Mouse (Mus musculus) lung, embryonic 16.5 days (tissue): ENCODE measurements around the gene E330009J07Rik. TPM values are rescaled to one million over a fixed set of nuclear protein-coding genes. Genes with fewer than 3 reads are reported as not detected.
A peak's percentile ranks its signal among the peaks of the same experiment; 100 is the strongest.

Experiments used
- ATAC-seq: fragments of 200-750 bp; cut with Nextera tagmentation; 2 replicates; pipeline ENCODE4 v1.8.0; 2017; ENCODE audit warnings: low read depth, mild to moderate bottlenecking, moderate library complexity
- H3K27ac ChIP-seq: fragments of 300-500 bp; sonication (generic); 2 replicates; pipeline ENCODE4 v1.5.1; 2014; ENCODE audit warnings: mild to moderate bottlenecking, control low read depth, low read length
- H3K27me3 ChIP-seq: fragments of 300-500 bp; sonication (generic); 2 replicates; pipeline ENCODE4 v1.6.1; 2014; ENCODE audit warnings: low read depth, low read length, mixed read lengths; ENCODE audit not compliant: control insufficient read depth, insufficient read depth
- H3K36me3 ChIP-seq: fragments of 300-500 bp; sonication (generic); 2 replicates; pipeline ENCODE4 v1.6.1; 2014; ENCODE audit warnings: low read length; ENCODE audit not compliant: control insufficient read depth, insufficient read depth
- H3K4me1 ChIP-seq: fragments of 300-500 bp; sonication (generic); replicated peaks from 2 replicates; pipeline ENCODE4 v1.6.1; 2014; ENCODE audit warnings: low read length, mixed read lengths; ENCODE audit not compliant: control insufficient read depth, insufficient read depth
- H3K4me2 ChIP-seq: fragments of 300-500 bp; sonication (generic); 2 replicates; pipeline ENCODE4 v1.6.1; 2014; ENCODE audit warnings: low read depth, low read length, control low read depth
- H3K4me3 ChIP-seq: fragments of 300-500 bp; sonication (generic); 2 replicates; pipeline ENCODE4 v1.5.1; 2014; ENCODE audit warnings: mild to moderate bottlenecking, low read length, control low read depth
- H3K9ac ChIP-seq: fragments of 300-500 bp; sonication (generic); 2 replicates; pipeline ENCODE4 v1.6.1; 2014; ENCODE audit warnings: low read length, control low read depth
- H3K9me3 ChIP-seq: fragments of 300-500 bp; sonication (generic); 2 replicates; pipeline ENCODE4 v1.6.1; 2016; ENCODE audit warnings: low read length; ENCODE audit not compliant: control insufficient read depth
- WGBS: fragments of 180-500 bp; shearing (Covaris S2); extraction: QIAGEN DNeasy Blood & Tissue Kit; methylation state at CpG from one replicate; pipeline ENCODE4 v1.1.7; 2014; 5-methylcytosine and 5-hydroxymethylcytosine counted together
- polyA plus RNA-seq: library from polyadenylated mRNA; unstranded; fragments of >200 nt; fragmentation: Nextera tagmentation; extraction: Ambion mirVana; gene quantifications from 2 replicates; pipeline ENCODE4 v1.2.1, GENCODE M21; 2015

E330009J07Rik gene
- polyA plus RNA-seq, 1 experiment from 2014 or later: 9.6 TPM

GRCm38 (mm10) chr6:40418386-40418785 is 17.5 kb downstream of the E330009J07Rik start:
- H3K36me3 ChIP-seq: 0 out of 2 replicates have a peak, but pooled peaks cover 3% of the 10 kb centered on the region
- no peak overlapping the region for H3K4me3 ChIP-seq
- 91% methylated on average over 4 of the region's 4 CpGs for WGBS
- ATAC-seq: no peak
- H3K4me2 ChIP-seq: no peak overlapping the region
- no peak overlapping the region for H3K9ac ChIP-seq
- H3K4me1 ChIP-seq: no peaks in the 10 kb centered on the region
- no peaks in the 10 kb centered on the region for H3K9me3 ChIP-seq
- no peaks in the 10 kb centered on the region for H3K27me3 ChIP-seq
- no peak overlapping the region for H3K27ac ChIP-seq

- Histone ChIP-seq H3K4me1 (no peaks in the 10 kb centered on the region), H3K27ac (no peak overlapping the region), H3K4me2 (no peak overlapping the region), H3K36me3 (no peaks in the 10 kb centered on the region), H3K27me3 (no peaks in the 10 kb centered on the region), H3K4me3 (no peak overlapping the region), H3K9me3 (no peaks in the 10 kb centered on the region), H3K9ac (no peak overlapping the region)
- 81% methylated on average over 5 of the region's 5 CpGs for WGBS
- no peak for ATAC-seq
These were observed 20.1 kb downstream of the E330009J07Rik start for GRCm38 (mm10) chr6:40415799-40416198.

DNA sequence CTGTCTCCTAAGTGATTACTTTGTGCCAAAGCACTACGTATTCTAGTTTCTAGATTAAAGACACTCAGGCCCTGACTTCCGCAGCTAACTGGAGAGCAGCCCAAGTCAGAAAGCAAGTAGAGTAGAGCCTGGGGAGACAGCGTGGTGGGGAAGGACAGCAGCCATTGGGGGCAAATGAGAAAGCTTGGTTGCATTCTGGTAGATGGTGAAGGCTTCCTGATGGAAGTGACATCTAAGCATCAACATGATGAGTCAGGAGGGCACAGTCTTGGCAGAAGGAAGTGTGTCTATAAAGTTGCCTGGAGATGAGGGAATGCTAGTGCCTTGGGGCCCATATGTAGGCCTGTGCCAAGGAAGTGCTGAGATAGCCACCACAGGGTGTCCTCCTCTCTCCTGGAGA is 22.4 kb downstream of the E330009J07Rik start:
- WGBS: 96% methylated on average over 3 of the region's 3 CpGs
- Histone ChIP-seq H3K9me3 (no peaks in the 10 kb centered on the region), H3K4me1 (no peaks in the 10 kb centered on the region), H3K4me3 (no peak overlapping the region), H3K9ac (no peak overlapping the region), H3K4me2 (no peak overlapping the region), H3K27ac (no peak overlapping the region), H3K36me3 (no peaks in the 10 kb centered on the region), H3K27me3 (no peaks in the 10 kb centered on the region)
- no peak for ATAC-seq

DNA sequence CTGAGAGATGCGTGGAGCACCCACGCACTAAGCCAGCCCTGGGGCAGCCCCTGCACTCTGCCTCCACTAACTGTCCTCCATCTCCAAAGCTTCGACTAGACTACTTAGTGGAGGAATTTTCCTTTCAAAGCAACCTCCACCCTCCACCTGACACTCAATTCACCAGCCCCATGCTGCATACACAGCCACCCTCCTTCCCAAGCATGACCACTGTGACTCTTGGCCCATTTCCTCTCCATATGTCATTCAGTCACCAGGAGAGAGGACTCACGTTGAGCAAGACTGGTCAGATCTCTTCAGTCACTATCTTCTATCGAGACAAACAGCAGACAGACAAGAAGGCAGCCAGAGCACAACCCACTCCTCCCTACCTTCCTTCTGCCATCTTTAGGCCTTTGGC is 22.9 kb downstream of the E330009J07Rik start:
- H3K4me2 ChIP-seq: no peak overlapping the region
- no peak overlapping the region for H3K9ac ChIP-seq
- no peak overlapping the region for H3K27ac ChIP-seq
- H3K4me3 ChIP-seq: no peak overlapping the region
- no peaks in the 10 kb centered on the region for H3K4me1 ChIP-seq
- no peak for ATAC-seq
- H3K9me3 ChIP-seq: no peaks in the 10 kb centered on the region
- no peaks in the 10 kb centered on the region for H3K27me3 ChIP-seq
- 78% methylated on average over 5 of the region's 5 CpGs for WGBS
- H3K36me3 ChIP-seq: no peaks in the 10 kb centered on the region; the same call in 1 of the 2 replicates

- no peak for ATAC-seq
- WGBS: 84% methylated on average over 3 of the region's 3 CpGs
These were observed 24.9 kb downstream of the E330009J07Rik start for GRCm38 (mm10) chr6:40411085-40411484.

DNA sequence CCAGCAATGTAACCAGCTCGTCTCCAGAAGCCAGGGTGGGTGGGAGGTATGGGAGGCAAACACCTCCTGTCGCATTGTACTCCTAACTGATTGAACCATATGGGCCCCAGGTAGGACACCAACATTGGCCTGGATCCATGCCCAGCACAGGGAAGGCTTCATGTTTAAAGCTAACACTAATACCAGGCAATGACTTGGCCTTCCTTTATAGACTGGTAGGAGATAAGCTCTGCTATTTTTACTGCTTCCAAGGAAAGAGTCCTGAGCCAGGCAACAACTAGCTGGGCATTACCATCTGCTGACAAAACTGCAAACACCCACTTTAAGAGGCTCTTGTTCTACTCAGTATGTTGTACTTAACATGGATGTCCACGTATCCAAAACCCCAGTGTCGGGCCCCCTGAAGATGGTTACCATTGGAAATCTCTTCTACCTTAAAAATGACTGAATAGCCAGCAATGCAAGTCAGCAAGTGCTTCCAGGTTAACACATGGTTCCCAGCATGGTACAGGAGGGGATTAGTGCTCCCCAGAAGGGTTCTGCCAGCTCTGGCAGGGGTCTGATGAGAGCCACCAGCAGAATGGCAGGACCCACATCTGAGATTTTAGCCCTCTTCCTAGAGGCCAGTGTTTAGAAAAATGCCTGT is 32.2 kb downstream of the E330009J07Rik start:
- H3K4me3 ChIP-seq: no peak overlapping the region
- no peak for ATAC-seq
- H3K9ac ChIP-seq: no peak overlapping the region
- H3K4me1 ChIP-seq: no peaks in the 10 kb centered on the region
- H3K4me2 ChIP-seq: no peak overlapping the region
- no peak overlapping the region for H3K27ac ChIP-seq
- peaks cover 22% of the 10 kb centered on the region for H3K36me3 ChIP-seq
- no peaks in the 10 kb centered on the region for H3K9me3 ChIP-seq
- H3K27me3 ChIP-seq: no peaks in the 10 kb centered on the region
- 83% methylated on average over 4 of the region's 4 CpGs for WGBS

More at GRCm38 (mm10) chr6:40411085-40411484, 24.9 kb downstream of the E330009J07Rik start:
- Histone ChIP-seq H3K9me3 (no peaks in the 10 kb centered on the region), H3K36me3 (peaks cover 8% of the 10 kb centered on the region), H3K27me3 (no peaks in the 10 kb centered on the region), H3K27ac (no peak overlapping the region), H3K4me2 (no peak overlapping the region), H3K4me1 (no peaks in the 10 kb centered on the region), H3K4me3 (no peak overlapping the region), H3K9ac (no peak overlapping the region)

DNA sequence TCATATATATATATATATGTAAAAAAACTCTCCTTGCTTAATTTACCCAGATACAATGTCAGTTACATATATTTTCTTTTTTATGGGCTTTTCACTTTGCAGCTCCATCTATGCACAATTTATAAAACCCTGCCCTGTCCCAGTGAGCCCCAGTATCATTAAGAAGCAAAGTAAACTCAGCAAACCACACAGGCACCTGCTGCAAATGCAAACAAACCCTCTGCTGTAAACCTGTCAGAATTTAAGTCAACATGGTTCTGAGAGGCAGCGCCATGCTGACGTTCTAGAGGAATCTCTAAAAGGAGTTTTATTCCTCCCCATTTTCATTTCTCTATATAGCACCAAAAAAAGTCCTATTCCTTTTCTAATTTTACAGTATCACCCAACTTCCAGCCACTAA is 33.9 kb downstream of the E330009J07Rik start:
- H3K4me2 ChIP-seq: no peak overlapping the region
- H3K4me1 ChIP-seq: no peaks in the 10 kb centered on the region
- H3K27me3 ChIP-seq: no peaks in the 10 kb centered on the region
- H3K9ac ChIP-seq: no peak overlapping the region
- ATAC-seq: no peak
- WGBS: 56% methylated on average over 2 of the region's 2 CpGs
- H3K4me3 ChIP-seq: no peak overlapping the region
- no peak overlapping the region for H3K27ac ChIP-seq
- H3K9me3 ChIP-seq: no peaks in the 10 kb centered on the region
- peaks cover 28% of the 10 kb centered on the region for H3K36me3 ChIP-seq

GRCm38 (mm10) chr6:40393213-40393612 is 42.7 kb downstream of the E330009J07Rik start:
- Histone ChIP-seq H3K4me2 (no peak overlapping the region), H3K27ac (no peak overlapping the region), H3K9me3 (no peaks in the 10 kb centered on the region), H3K4me3 (no peak overlapping the region), H3K36me3 (peaks cover 11% of the 10 kb centered on the region), H3K9ac (no peak overlapping the region), H3K4me1 (no peaks in the 10 kb centered on the region), H3K27me3 (no peaks in the 10 kb centered on the region)
- 25% methylated on average over 3 of the region's 3 CpGs for WGBS
- peak; percentile 98 for ATAC-seq

DNA sequence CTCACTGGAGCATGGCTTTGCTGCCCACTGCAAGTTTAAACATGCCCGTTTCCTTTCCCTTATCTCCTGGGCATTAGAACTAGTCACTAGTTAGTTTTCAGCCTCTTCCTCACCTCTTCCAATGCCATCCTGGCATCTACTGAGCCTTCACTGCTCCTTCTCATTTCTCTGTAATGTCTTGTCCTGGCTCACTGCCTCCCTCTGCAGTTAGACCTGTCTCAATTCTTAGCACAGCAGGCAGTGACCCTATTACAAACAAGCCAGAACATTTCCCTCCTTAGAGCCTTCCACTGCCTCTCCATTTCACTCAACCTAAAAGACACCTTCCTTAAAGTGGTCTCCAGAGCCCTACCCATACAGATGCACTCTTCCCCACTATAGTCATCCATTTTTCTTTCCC is 45.0 kb downstream of the E330009J07Rik start:
- no peak overlapping the region for H3K4me2 ChIP-seq
- no peaks in the 10 kb centered on the region for H3K4me1 ChIP-seq
- no peak overlapping the region for H3K4me3 ChIP-seq
- ATAC-seq: no peak
- no peaks in the 10 kb centered on the region for H3K9me3 ChIP-seq
- no peaks in the 10 kb centered on the region for H3K27me3 ChIP-seq
- 76% methylated on average over 1 of the region's 1 CpGs for whole genome bisulfite sequencing
- no peak overlapping the region for H3K27ac ChIP-seq
- 0 out of 2 replicates have a peak, but pooled peaks cover 6% of the 10 kb centered on the region for H3K36me3 ChIP-seq
- no peak overlapping the region for H3K9ac ChIP-seq
